Mouse (Mus musculus) gonadal fat pad, adult 2 months (tissue): ENCODE measurements around the gene Gm11214. TPM values are rescaled to one million over a fixed set of nuclear protein-coding genes. Genes with fewer than 3 reads are reported as not detected.
A peak's percentile ranks its signal among the peaks of the same experiment; 100 is the strongest.

ENCODE experiments used
- DNase-seq: peaks from one replicate; pipeline ENCODE4 v3.0.0-alpha.2; 2012; ENCODE audit warnings: low read depth
- polyA plus RNA-seq: library from polyadenylated mRNA; depleted of rRNA; stranded (reverse); fragments of >200 nt; gene quantifications from 2 replicates; pipeline ENCODE4 v1.2.3, GENCODE M21; 2012; rRNA removed

Gene Gm11214
- not detected in 2 replicates for polyA plus RNA-seq

- no peak for DNase-seq
These were observed at the start of gene Gm11214 for GRCm38 (mm10) chr4:63663279-63663678. TSS of gene Gm11214 (minus strand) at chr4:63663379.

DNA sequence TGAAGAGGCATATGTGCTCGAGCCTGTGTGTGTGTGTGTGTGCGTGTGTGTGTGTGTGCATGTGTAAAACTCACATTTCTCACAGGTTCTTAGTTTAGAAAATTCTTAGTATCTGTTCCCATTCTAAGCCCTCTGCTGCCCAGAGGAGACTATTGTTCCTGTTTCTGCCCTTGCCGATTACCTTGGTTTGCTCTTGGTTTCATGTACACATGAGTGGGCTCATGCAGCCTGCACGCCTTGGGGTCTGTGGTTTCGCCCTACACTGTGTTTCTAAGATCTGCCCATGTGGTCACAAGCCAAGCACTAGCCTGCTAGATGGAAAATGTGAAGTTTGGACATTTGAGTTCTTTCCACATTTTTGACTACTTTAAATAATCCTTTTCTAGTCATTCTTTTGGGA lies 48.7 kb upstream of the Gm11214 start:
- no peak for DNase-seq

- DNase-seq = no peak
These were observed 47.4 kb upstream of the Gm11214 start for GRCm38 (mm10) chr4:63710431-63711220.

DNA sequence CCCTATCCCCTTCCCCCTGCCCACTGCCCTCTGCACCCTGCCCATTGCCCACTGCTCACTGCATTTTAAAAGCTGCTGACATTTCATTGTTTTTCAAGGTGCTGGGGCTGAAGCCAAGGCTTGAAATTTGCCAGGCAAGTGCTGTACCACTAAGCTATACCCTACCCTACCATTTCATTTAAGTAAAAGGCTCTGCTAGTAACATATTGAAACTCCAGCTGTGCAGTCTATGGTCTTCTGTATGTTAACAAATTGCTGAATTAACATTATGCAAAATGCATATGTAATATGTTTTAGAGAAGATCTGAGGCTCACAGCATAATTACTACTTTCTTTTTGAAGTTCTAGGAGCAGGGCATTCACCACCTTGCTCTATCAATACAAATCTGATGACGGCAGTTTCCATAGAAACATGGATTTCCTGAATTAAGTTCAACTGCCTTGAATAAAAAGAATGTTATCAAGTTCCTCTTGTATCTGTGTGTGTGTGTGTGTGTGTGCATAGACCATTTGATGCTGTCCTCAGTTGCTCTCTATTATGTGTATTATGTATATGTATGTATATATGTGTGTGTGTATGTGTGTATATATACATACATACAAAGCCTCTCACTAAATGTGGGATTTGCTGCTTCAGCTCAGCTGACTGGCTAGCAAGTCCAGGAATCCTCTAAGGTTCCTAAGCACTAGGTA lies 43.2 kb upstream of the Gm11214 start:
- DNase-seq = no peak

DNA sequence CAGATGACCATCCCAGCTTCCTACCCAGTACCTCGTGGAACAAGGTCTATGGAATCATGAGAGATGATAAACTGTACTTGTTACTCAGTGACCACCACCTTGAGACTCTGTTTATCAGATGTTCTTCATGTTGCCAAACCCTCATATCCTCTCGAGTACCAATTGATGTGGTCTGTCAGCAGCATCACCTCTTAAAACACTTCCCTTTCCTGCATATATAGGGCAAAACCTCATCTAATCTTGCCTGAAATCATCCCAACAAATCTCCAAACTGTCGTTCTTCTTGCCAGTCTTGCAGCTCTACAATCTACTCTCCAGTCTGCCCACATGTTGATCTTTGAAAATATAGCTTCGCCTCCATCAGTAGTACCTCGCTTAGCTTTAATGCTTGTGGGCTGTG lies 41.1 kb upstream of the Gm11214 start:
- no peak for DNase-seq

GRCm38 (mm10) chr4:63703686-63704085 lies 40.5 kb upstream of the Gm11214 start:
- no peak for DNase-seq

DNA sequence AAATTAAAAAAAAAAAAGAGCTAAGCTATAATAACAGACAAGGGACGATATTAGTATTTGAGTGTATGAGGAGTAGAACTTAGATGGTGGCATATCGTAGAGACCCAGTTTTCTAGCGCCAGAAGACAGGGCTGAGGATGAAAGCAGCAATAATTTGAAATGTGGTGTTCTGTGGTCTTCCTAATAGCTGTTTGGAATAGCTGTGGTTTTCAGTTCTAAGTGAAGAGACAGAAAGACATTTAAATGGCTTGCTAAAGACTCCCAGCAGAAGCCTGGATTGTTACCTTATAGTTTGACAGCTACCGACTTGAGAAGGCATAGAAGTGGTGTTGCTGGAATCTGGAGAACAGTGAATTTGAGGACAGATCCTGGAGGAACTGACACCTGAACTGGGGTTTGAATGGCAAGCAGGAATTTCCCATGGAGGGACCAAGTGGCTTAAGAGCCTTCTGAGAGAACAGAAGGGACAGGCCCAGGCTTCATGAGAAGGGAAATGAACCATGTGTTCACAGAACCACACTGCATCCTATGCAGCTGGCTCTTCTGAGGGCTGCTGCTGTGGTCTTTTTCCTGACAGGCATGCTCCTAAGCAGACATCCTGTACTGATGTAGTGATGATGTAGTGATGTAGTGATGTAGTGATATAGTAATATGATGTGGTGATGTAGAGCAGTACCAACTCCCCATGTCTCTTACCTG lies 39.0 kb upstream of the Gm11214 start:
- DNase-seq = no peak

DNA sequence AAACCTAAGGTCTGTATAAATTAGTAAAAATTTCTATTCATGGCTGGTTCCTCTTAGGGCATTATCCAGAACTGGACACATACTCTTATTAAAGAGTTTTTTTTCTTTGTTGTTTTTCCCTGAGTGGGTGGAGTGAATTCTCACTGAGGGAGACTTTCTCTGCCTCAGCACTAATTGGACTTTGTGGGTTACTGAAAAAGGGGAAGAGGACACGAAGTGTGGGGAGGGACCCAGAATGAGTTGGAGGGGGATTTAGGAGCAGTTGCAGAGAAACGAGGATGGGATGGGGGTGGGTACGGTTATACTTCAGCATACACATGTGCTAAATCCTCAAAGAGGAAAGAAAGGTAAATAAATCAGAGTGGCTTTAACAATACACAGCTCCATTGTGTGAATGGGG lies 36.6 kb upstream of the Gm11214 start:
- DNase-seq = no peak

DNA sequence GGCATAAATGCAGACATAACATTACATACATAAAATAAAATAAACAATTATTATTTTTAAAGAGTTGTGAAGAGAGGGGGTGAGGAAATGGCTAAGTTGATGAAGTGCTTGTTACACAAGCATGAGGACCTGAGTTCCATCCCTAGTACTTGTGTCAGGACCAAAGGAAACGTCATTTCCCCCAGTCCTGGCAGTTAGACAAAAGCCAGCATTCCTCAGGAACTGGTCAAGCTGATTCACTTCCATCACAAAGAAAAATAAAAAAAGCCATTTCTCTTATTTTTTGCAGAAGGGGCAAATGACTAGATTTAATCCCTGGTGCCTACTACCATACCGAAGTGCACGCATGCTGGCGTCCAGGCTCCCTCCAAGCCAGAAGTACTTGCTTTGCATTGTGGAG lies 33.7 kb upstream of the Gm11214 start:
- DNase-seq = no peak

- DNase-seq = no peak
These were observed 29.2 kb upstream of the Gm11214 start for GRCm38 (mm10) chr4:63692351-63692750.

DNA sequence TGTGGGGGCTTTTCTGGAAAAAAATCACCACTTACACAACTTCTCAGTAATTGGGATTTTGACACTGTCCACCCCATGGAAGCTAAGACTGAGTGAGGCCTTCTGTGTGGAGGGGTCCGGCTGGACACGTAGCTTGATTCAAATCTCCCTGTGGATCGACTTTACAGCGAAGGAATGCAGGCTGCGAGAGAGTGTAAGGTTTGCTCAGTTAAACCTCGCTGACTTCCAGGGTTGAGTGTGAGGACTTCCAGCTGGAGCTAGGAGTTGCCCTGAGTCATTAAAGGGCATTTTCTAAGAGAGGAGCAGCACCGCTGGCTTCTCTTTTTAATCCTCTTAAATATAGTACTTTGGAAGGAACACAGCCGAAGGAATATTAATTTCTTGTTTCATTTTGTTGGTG lies 24.2 kb upstream of the Gm11214 start:
- no peak for DNase-seq

GRCm38 (mm10) chr4:63686157-63686556 lies 23.0 kb upstream of the Gm11214 start:
- DNase-seq = no peak

DNA sequence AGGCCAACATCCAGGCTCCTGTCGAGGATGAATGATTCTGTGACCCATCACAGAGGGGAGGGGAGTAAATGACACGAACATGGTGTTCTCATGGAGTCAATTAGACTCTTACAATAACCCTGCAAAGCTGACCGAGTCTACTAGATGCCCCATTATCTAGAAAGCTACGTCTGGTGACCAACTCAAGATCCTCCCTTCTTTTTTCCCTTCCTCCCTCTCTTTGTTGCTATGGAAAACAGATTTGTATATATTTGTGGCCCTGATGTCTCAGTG lies 22.0 kb upstream of the Gm11214 start:
- no peak for DNase-seq

- DNase-seq = no peak
These were observed 21.5 kb upstream of the Gm11214 start for GRCm38 (mm10) chr4:63684412-63685252.

- no peak for DNase-seq
These were observed 20.5 kb upstream of the Gm11214 start for GRCm38 (mm10) chr4:63683716-63684115.

- no peak for DNase-seq
These were observed 19.9 kb upstream of the Gm11214 start for GRCm38 (mm10) chr4:63683056-63683455.

DNA sequence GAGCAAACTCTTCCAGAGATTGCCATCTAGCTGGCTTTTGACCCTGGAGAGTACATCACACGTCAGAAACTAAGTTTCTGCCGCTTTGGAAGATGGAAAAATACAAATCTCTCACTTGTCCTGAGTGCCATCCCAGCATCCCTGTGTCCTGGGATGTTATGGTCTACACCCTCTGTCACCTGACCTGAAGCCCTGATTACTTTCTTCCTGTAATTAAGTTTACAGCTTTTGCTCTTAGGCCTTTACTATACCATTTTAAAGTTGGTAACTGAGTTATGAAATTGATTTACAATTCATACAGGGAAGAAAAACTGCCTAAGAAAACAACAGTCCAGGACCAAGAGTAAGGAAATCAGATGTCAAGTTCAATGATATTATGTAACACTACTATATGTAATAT lies 19.3 kb upstream of the Gm11214 start:
- DNase-seq = no peak

DNA sequence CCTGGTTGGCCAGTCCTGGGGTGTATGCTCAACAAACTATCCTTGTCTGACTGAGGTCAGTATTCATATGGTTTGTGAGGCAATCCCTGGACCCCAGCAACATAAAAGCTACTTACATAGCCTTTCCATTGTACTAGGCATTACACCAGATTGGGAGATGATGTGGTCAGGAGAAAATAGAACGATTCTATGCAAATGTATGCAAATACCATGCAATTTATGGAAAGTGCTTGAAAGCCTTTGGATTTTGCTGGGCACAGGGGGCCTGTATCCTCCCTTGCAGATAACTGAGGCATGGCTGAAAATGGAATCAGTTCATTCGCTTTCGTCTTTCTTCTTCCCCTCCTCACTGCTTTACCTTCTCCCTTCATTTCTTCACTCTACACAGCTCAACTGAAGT lies 18.4 kb upstream of the Gm11214 start:
- DNase-seq = no peak

DNA sequence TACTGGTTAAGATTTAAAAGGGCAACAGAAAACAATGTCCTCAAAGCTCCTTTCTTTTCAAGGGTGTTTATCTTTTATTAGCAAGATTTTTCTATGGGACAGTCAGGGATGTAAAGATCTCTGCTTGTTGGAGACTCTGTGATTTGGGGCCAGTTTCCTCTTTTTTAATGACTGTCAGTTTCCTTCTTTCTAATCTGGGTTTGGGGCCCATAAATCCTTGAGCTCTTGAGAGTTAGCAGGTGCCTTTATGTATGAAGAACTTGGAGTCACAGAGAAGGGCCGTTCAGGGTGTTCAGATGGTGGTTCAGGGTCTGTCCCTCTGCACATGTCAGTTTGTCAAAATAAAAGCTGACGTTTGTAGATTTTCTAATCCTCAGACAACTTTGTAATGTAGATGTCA lies 11.9 kb upstream of the Gm11214 start:
- DNase-seq = no peak

- peak; percentile 37 for DNase-seq
These were observed 5.1 kb upstream of the Gm11214 start for GRCm38 (mm10) chr4:63668255-63668654.

DNA sequence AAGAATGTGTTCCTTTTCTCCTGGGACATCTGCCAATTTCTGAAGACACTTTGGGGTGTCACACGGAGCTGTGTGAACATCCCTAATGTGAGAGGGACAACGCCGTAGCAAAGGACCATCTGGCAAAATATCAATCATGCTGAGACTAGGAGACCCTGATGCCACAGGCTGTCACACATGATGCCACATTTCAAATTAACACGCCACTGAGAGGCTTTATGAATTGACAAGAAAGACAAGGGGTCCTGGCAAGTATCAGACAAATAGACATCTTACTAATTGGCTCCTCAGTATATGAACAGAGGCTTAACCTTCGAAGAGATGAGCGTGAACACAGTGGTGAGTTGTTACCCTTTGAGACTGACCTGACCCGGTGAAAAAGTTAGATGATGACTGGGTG lies 2.6 kb upstream of the Gm11214 start:
- DNase-seq = no peak

GRCm38 (mm10) chr4:63661857-63662256 lies 1.3 kb downstream of the Gm11214 start:
- DNase-seq = no peak
